Mouse (Mus musculus) liver, postnatal 0 days (tissue): ENCODE results near the gene Gstm2. TPM values are rescaled to one million over a fixed set of nuclear protein-coding genes. Genes with fewer than 3 reads are reported as not detected.
"Not testable (repeated sequence)": the region's sequence is repeated elsewhere in the genome, so short reads cannot be mapped to it uniquely, and the experiment has no call there.

Source experiments
- ATAC-seq: fragments of 200-750 bp; cut with Nextera tagmentation; 2 replicates; pipeline ENCODE4 v1.8.0; 2017; ENCODE audit warnings: mild to moderate bottlenecking, moderate library complexity
- DNase-seq: peaks from one replicate; pipeline ENCODE4 v3.0.0-alpha.2; 2016
- H3K27ac ChIP-seq: fragments of 300-500 bp; sonication (generic); 2 replicates; pipeline ENCODE4 v1.5.1; 2014; ENCODE audit warnings: antibody characterized with exemption, moderate library complexity, mild to moderate bottlenecking, low read depth
- H3K27me3 ChIP-seq: fragments of 300-500 bp; sonication (generic); 2 replicates; pipeline ENCODE4 v1.6.1; 2014; ENCODE audit warnings: low read length, control low read depth, mixed read lengths; ENCODE audit not compliant: insufficient read depth
- H3K36me3 ChIP-seq: fragments of 300-500 bp; sonication (generic); replicated peaks from 2 replicates; pipeline ENCODE4 v1.6.1; 2014; ENCODE audit warnings: mild to moderate bottlenecking, control low read depth, low read length, moderate library complexity, mixed read lengths; ENCODE audit not compliant: insufficient read depth
- H3K4me1 ChIP-seq: fragments of 300-500 bp; sonication (generic); 2 replicates; pipeline ENCODE4 v1.6.1; 2014; ENCODE audit warnings: antibody characterized with exemption, mild to moderate bottlenecking, control low read depth; ENCODE audit not compliant: insufficient read depth
- H3K4me2 ChIP-seq: fragments of 300-500 bp; sonication (generic); 2 replicates; pipeline ENCODE4 v1.6.1; 2014; ENCODE audit warnings: low read depth, mild to moderate bottlenecking, low read length, moderate library complexity, mixed read lengths
- H3K4me3 ChIP-seq: fragments of 300-500 bp; sonication (generic); 2 replicates; pipeline ENCODE4 v1.5.1; 2014; ENCODE audit warnings: low read depth, low read length
- H3K9ac ChIP-seq: fragments of 300-500 bp; sonication (generic); replicated peaks from 2 replicates; pipeline ENCODE4 v1.6.1; 2014; ENCODE audit warnings: mild to moderate bottlenecking, moderate library complexity
- H3K9me3 ChIP-seq: fragments of 300-500 bp; sonication (generic); 2 replicates; pipeline ENCODE4 v1.6.1; 2016; ENCODE audit warnings: mild to moderate bottlenecking, control low read depth, low read length, mixed read lengths
- CTCF ChIP-seq: sonication (generic); IDR thresholded peaks from 2 replicates; pipeline ENCODE4 v1.5.1; 2016; ENCODE audit warnings: antibody characterized with exemption, low read depth
- EP300 ChIP-seq: IDR thresholded peaks from 2 replicates; pipeline ENCODE4 v1.6.1; 2016; ENCODE audit warnings: antibody characterized with exemption, low read depth, mild to moderate bottlenecking
- WGBS: fragments of 180-500 bp; shearing (Covaris S2); extraction: QIAGEN DNeasy Blood & Tissue Kit; methylation state at CpG from one replicate; pipeline ENCODE4 v1.1.7; 2014; ENCODE audit not compliant: insufficient replicate concordance; 5-methylcytosine and 5-hydroxymethylcytosine counted together
- polyA plus RNA-seq: library from polyadenylated mRNA; unstranded; fragments of >200 nt; fragmentation: Nextera tagmentation; extraction: Ambion mirVana; gene quantifications from 2 replicates; pipeline ENCODE4 v1.2.1, GENCODE M21; 2015

The Gstm2 gene
- polyA plus RNA-seq, 1 experiment from 2014 or later = 11.7 TPM

DNA sequence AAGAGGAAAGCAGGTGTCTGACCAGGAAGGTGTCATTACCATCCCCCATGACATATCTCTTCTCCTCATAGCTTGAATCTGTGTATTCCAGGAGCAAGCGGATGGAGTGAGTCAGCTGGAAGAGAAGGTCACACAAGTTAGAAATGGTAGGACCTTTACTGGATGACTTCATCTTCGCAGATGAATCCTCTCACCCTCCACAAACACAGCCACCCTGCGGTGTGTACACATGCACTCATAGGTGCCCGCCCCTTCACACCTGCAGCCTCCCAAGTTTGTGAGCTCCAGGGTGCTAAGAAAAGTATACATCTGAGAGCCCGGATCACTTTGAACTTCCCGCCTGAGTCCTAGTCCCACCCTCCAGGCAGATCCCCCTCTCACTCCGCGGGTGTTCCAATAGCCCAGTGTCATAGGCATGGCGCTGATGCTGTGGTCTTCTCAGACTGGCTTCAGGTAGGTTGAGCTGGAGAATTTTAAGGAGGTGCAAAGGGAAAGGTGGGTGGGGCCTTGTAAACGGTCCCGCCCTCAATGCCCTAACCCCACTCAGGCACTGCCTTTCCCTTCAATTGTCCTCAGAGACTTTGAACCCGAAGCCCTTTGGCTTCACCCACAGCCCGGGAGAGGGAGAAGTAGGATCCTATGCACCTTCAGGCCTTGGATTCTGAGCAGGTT lies 17.4 kb downstream of the Gstm2 start, which contains the start of gene Gstm3:
TSS of gene Gstm3 (minus strand) at position 560 of the 672 bp plus-strand sequence.
- Histone ChIP-seq H3K9ac (no peak within 1 kb of the TSS), H3K4me2 (no peak within 1 kb of the TSS), H3K27me3 (no peaks in the 10 kb centered on the region), H3K36me3 (no peaks in the 10 kb centered on the region), H3K4me1 (peaks cover 25% of the 10 kb centered on the region), H3K4me3 (no peak within 1 kb of the TSS), H3K27ac (no peak within 1 kb of the TSS), H3K9me3 (no peaks in the 10 kb centered on the region)
- DNase-seq (peak; percentile 20), ATAC-seq (peak; percentile 75)
- 44% methylated on average over 13 of the region's 13 CpGs for WGBS
- no peak for TF ChIP-seq CTCF
- TF ChIP-seq EP300 = no peak

- Histone ChIP-seq H3K4me2 (no peak overlapping the region), H3K9me3 (no peaks in the 10 kb centered on the region), H3K27me3 (no peaks in the 10 kb centered on the region), H3K9ac (no peak overlapping the region), H3K36me3 (no peaks in the 10 kb centered on the region), H3K4me1 (peaks cover 20% of the 10 kb centered on the region), H3K4me3 (no peak overlapping the region), H3K27ac (no peak overlapping the region)
- no peak for DNase-seq
- TF ChIP-seq CTCF (no peak), EP300 (no peak)
- WGBS = 80% methylated on average over 5 of the region's 5 CpGs
- no peak for ATAC-seq
These were observed 19.6 kb downstream of the Gstm2 start for GRCm38 (mm10) chr3:107966631-107967030.

- no peak for TF ChIP-seq CTCF
- TF ChIP-seq EP300 = no peak
- Histone ChIP-seq H3K27me3 (no peaks in the 10 kb centered on the region), H3K27ac (no peak overlapping the region), H3K4me2 (no peak overlapping the region), H3K36me3 (no peaks in the 10 kb centered on the region), H3K4me3 (no peak overlapping the region), H3K4me1 (peaks cover 18% of the 10 kb centered on the region), H3K9me3 (no peaks in the 10 kb centered on the region), H3K9ac (no peak overlapping the region)
- no peak for ATAC-seq
- no peak for DNase-seq
- 76% methylated on average over 1 of the region's 1 CpGs for WGBS
These were observed 20.7 kb downstream of the Gstm2 start for GRCm38 (mm10) chr3:107965592-107965991.

- WGBS = 44% methylated on average over 5 of the region's 5 CpGs
- H3K9me3 ChIP-seq = no peaks in the 10 kb centered on the region
- peaks cover 18% of the 10 kb centered on the region for H3K4me1 ChIP-seq
- H3K9ac ChIP-seq = no peak overlapping the region
- TF ChIP-seq CTCF (no peak), EP300 (no peak)
- H3K27ac ChIP-seq = peak overlapping the region; percentile 44; the same call in 1 of the 2 replicates
- peak; percentile 27 for DNase-seq
- no peak overlapping the region for H3K4me2 ChIP-seq
- H3K4me3 ChIP-seq = no peak overlapping the region
- ATAC-seq = no peak
- no peaks in the 10 kb centered on the region for H3K27me3 ChIP-seq
- no peaks in the 10 kb centered on the region for H3K36me3 ChIP-seq
These were observed 21.5 kb downstream of the Gstm2 start for GRCm38 (mm10) chr3:107964656-107965308.

GRCm38 (mm10) chr3:107964026-107964425 lies 22.2 kb downstream of the Gstm2 start:
- no peak overlapping the region for H3K4me2 ChIP-seq
- TF ChIP-seq CTCF (no peak), EP300 (no peak)
- no peaks in the 10 kb centered on the region for H3K36me3 ChIP-seq
- H3K4me1 ChIP-seq = peaks cover 14% of the 10 kb centered on the region
- H3K27ac ChIP-seq = no peak overlapping the region
- H3K4me3 ChIP-seq = no peak overlapping the region
- 54% methylated on average over 4 of the region's 4 CpGs for WGBS
- DNase-seq (no peak), ATAC-seq (no peak)
- no peak overlapping the region for H3K9ac ChIP-seq
- no peaks in the 10 kb centered on the region for H3K9me3 ChIP-seq
- H3K27me3 ChIP-seq = no peaks in the 10 kb centered on the region

- H3K4me2 ChIP-seq, H3K27ac ChIP-seq, H3K9me3 ChIP-seq, H3K36me3 ChIP-seq, H3K27me3 ChIP-seq, DNase-seq, H3K4me1 ChIP-seq, H3K9ac ChIP-seq, H3K4me3 ChIP-seq, ATAC-seq: not testable (repeated sequence)
- 78% methylated on average over 9 of the region's 9 CpGs for WGBS
These were observed 31.0 kb downstream of the Gstm2 start for GRCm38 (mm10) chr3:107955260-107955659.
